ENCODE assay signal across 16 mouse cellular contexts in genomic region chr11:6180811-6181399, GRCm38 (mm10). TPM values are rescaled to one million over a fixed set of nuclear protein-coding genes. Genes with fewer than 3 reads are reported as not detected.
DNase-seq lines count a peak whose midpoint lies in the region; ATAC-seq and TF ChIP-seq lines count a peak whose summit lies in the region.
"Had no signal": no experiment of that assay in that cellular context is flagged by ENCODE, and none has a peak within 500 bp of the region (broad histone marks: within the 10 kb centered on the region; RNA-seq: fewer than 3 reads in every experiment).

No protein-coding gene starts in this region.

- no peak for ATAC-seq in forebrain, postnatal 0 days
- ATAC-seq: midbrain, embryonic 16.5 days had no signal

- TF ChIP-seq POLR2A in spleen, adult 2 months (IDR thresholded peaks at IDR 0.05; ENCODE audit: low read depth, low read length): no peak

- no peak for DNase-seq in spleen, adult 2 months (ENCODE audit: low read depth in 1 of 2, low spot score in 2 of 2)
- DNase-seq in spleen, postnatal 10 days (ENCODE audit: low spot score in 2 of 2): no peak
- peak; percentile 74 for DNase-seq in ES-E14 (ENCODE audit: low read depth, low spot score)
- DNase-seq in naive thymus-derived CD4-positive, alpha-beta T cell, adult 2 months (ENCODE audit: low read depth): peak; percentile 74
- no peak for DNase-seq in adrenal gland, postnatal 36 days
- DNase-seq in forebrain, postnatal 0 days: no peak
- DNase-seq in gastrocnemius, postnatal 10 days: no peak
- DNase-seq: adrenal gland, postnatal 25 days; cerebellum, adult 11 months; gastrocnemius, postnatal 25 days; kidney, postnatal 4 days; lung, postnatal 14 days had no signal

- no peaks in the 10 kb centered on the region for H3K27me3 ChIP-seq in spleen, adult 2 months (ENCODE audit: control insufficient read depth, insufficient read depth, low read length)
- H3K27me3 ChIP-seq in forebrain, postnatal 0 days (ENCODE audit: insufficient read depth, low read length): no peaks in the 10 kb centered on the region
- H3K27me3 ChIP-seq: forebrain, embryonic 12.5 days; limb, embryonic 15.5 days had no signal

- H3K4me3 ChIP-seq in spleen, adult 2 months (ENCODE audit: extremely low read depth, insufficient read depth, insufficient read length): no peak overlapping the region
- peak overlapping the region; percentile 12 to 49; a peak in 2 of 4 replicates for H3K4me3 ChIP-seq in ES-E14 (ENCODE audit: insufficient read depth in 1 of 2, low read depth in 1 of 2, low read length in 2 of 2, poor library complexity in 1 of 2, severe bottlenecking in 1 of 2)
- no peak overlapping the region for H3K4me3 ChIP-seq in forebrain, postnatal 0 days (ENCODE audit: low read depth, low read length)
- H3K4me3 ChIP-seq: forebrain, embryonic 12.5 days; limb, embryonic 15.5 days had no signal

- no peak overlapping the region for H3K27ac ChIP-seq in spleen, adult 2 months (ENCODE audit: insufficient read depth, low read length)
- H3K27ac ChIP-seq in ES-E14 (ENCODE audit: insufficient read depth, low read depth, low read length, poor library complexity, severe bottlenecking): peak overlapping the region; percentile 78
- H3K27ac ChIP-seq in forebrain, postnatal 0 days (ENCODE audit: low read depth, low read length): no peak overlapping the region
- H3K27ac ChIP-seq: forebrain, embryonic 12.5 days; limb, embryonic 15.5 days had no signal

- peak; percentile 17; the same call in 1 of the 2 replicates for TF ChIP-seq CTCF in spleen, adult 2 months (IDR thresholded peaks at IDR 0.05; ENCODE audit: extremely low read depth, insufficient read depth, insufficient read length, insufficient replicate concordance)
- TF ChIP-seq CTCF in forebrain, postnatal 0 days (IDR thresholded peaks at IDR 0.05; ENCODE audit: low read depth): no peak

- 59% methylated on average over 6 of the region's 6 CpGs for WGBS in spleen, adult 2 months
- 62% methylated on average over 6 of the region's 6 CpGs for WGBS in forebrain, postnatal 0 days

- peaks cover 24% of the 10 kb centered on the region for H3K4me1 ChIP-seq in spleen, adult 2 months (ENCODE audit: control insufficient read depth, insufficient read depth, insufficient read length)
- peaks cover 12 to 29% of the 10 kb centered on the region in 2 experiments for H3K4me1 ChIP-seq in ES-E14 (ENCODE audit: control insufficient read depth in 2 of 2, insufficient read depth in 2 of 2, low read length in 2 of 2, poor library complexity in 1 of 2)
- H3K4me1 ChIP-seq in forebrain, postnatal 0 days (ENCODE audit: insufficient read depth): peaks cover 21% of the 10 kb centered on the region

- no peaks in the 10 kb centered on the region for H3K9me3 ChIP-seq in ES-E14 (ENCODE audit: control insufficient read depth, insufficient read depth, low read depth, low read length)
- no peaks in the 10 kb centered on the region for H3K9me3 ChIP-seq in forebrain, postnatal 0 days (ENCODE audit: low read length)
- H3K9me3 ChIP-seq: forebrain, embryonic 12.5 days; limb, embryonic 15.5 days had no signal

- H3K9ac ChIP-seq in ES-E14 (ENCODE audit: insufficient read depth, low read depth, low read length, poor library complexity, severe bottlenecking): peak overlapping the region; percentile 41; the same call in 1 of the 2 replicates
- H3K9ac ChIP-seq in forebrain, postnatal 0 days: no peak overlapping the region
- H3K9ac ChIP-seq: forebrain, embryonic 12.5 days; limb, embryonic 15.5 days had no signal

- no peak overlapping the region for H3K4me2 ChIP-seq in forebrain, postnatal 0 days (ENCODE audit: low read depth)
- H3K4me2 ChIP-seq: forebrain, embryonic 12.5 days; limb, embryonic 15.5 days had no signal

- no peaks in the 10 kb centered on the region for H3K36me3 ChIP-seq in spleen, adult 2 months (ENCODE audit: control insufficient read depth, insufficient read depth, low read length)
- H3K36me3 ChIP-seq in ES-E14 (ENCODE audit: control insufficient read depth, insufficient read depth, low read length, poor library complexity, severe bottlenecking): peaks cover 3% of the 10 kb centered on the region; the same call in 1 of the 2 replicates
- H3K36me3 ChIP-seq in forebrain, postnatal 0 days (ENCODE audit: insufficient read depth): no peaks in the 10 kb centered on the region
- H3K36me3 ChIP-seq: forebrain, embryonic 12.5 days; limb, embryonic 15.5 days had no signal

- in situ Hi-C loops in ES-E14 (cut with MboI; ENCODE audit: low sequenced_read_pairs in 2 of 2, unreplicated experiment in 2 of 2): no loop called here

TF ChIP-seq in ES-E14, 5 proteins besides CTCF, POLR2A, EP300 and RAD21:
- TF ChIP-seq ZNF384 (IDR thresholded peaks at IDR 0.05; ENCODE audit: low read depth, low read length) (no peak), HCFC1 (IDR thresholded peaks at IDR 0.05; ENCODE audit: borderline replicate concordance, insufficient read depth, low read length) (0 out of 2 replicates have a peak, but pooled peaks have one; percentile 30), CHD2 (IDR thresholded peaks at IDR 0.05; ENCODE audit: low read depth, low read length) (0 out of 2 replicates have a peak, but pooled peaks have one; percentile 20), ZC3H11A (IDR thresholded peaks at IDR 0.05; ENCODE audit: borderline replicate concordance, low read depth, low read length) (no peak), MAFK (IDR thresholded peaks at IDR 0.05; ENCODE audit: insufficient read depth, low read depth, low read length) (peak; percentile 52)

RNA-seq across cellular contexts. Expression of gene A730071L15Rik, which starts 18.9 kb away (rescaled TPM):
- polyA plus RNA-seq in spleen, adult 2 months (2012; rRNA removed): 0.07 and 0.09 TPM in 2 replicates
- 0.58 and 1.2 TPM in 2 replicates for total RNA-seq in ES-E14 (2012; rRNA removed)
- total RNA-seq in adrenal gland, postnatal 36 days (2021): under 1 TPM in 1 of 2 experiments, not detected in 1; 0.16 TPM
- 0.15 and 0.29 TPM in 2 replicates for total RNA-seq in forebrain, postnatal 0 days (2014; rRNA removed)
- 0.44 and 0.47 TPM in 2 replicates for polyA plus RNA-seq in forebrain, postnatal 0 days (2015; fragmentation: Nextera tagmentation; extraction: Ambion mirVana)
- not detected for total RNA-seq in gastrocnemius, postnatal 10 days (2021)

RNA-seq across cellular contexts. Expression of gene Nudcd3, which starts 19.3 kb away (rescaled TPM):
- 20.0 and 27.0 TPM in 2 replicates for polyA plus RNA-seq in spleen, adult 2 months (2012; rRNA removed)
- 59.3 and 71.1 TPM in 2 replicates for total RNA-seq in ES-E14 (2012; rRNA removed)
- total RNA-seq in adrenal gland, postnatal 36 days (2021): 10 to 100 TPM; 55.4 to 64.7 TPM
- total RNA-seq in forebrain, postnatal 0 days (2014; rRNA removed): 57.2 and 61.6 TPM in 2 replicates
- polyA plus RNA-seq in forebrain, postnatal 0 days (2015; fragmentation: Nextera tagmentation; extraction: Ambion mirVana): 60.9 and 70.7 TPM in 2 replicates
- 10 to 100 TPM; 57.6 to 59.3 TPM for total RNA-seq in gastrocnemius, postnatal 10 days (2021)

RNA-seq across cellular contexts. Expression of gene Npc1l1, which starts 49.0 kb away (rescaled TPM):
- polyA plus RNA-seq in spleen, adult 2 months (2012; rRNA removed): 0.19 and 0.21 TPM in 2 replicates
- total RNA-seq in ES-E14 (2012; rRNA removed): 0.40 and 0.48 TPM in 2 replicates
- under 1 TPM; 0.07 TPM for total RNA-seq in adrenal gland, postnatal 36 days (2021)
- total RNA-seq in forebrain, postnatal 0 days (2014; rRNA removed): not detected in 2 replicates
- not detected in 2 replicates for polyA plus RNA-seq in forebrain, postnatal 0 days (2015; fragmentation: Nextera tagmentation; extraction: Ambion mirVana)
- under 1 TPM; 0.05 to 0.18 TPM for total RNA-seq in gastrocnemius, postnatal 10 days (2021)
- total RNA-seq: adrenal gland, postnatal 25 days; neutrophil, adult 5-6 weeks had no signal
- polyA plus RNA-seq: forebrain, embryonic 12.5 days had no signal

Comparison
In these comparisons a context has a peak if more than half of its experiments do, and no peak if none do; other contexts are left out.
1. DNase-seq: peak in ES-E14 (single experiment) and naive thymus-derived CD4-positive, alpha-beta T cell, adult 2 months (single experiment); none in spleen, adult 2 months (0 of 2), spleen, postnatal 10 days (0 of 2), adrenal gland, postnatal 36 days (0 of 2), forebrain, postnatal 0 days (single experiment) and gastrocnemius, postnatal 10 days (single experiment).
2. H3K4me3 ChIP-seq: peak in ES-E14 (2 of 2); none in spleen, adult 2 months (single experiment) and forebrain, postnatal 0 days (single experiment).